ENCODE assay signal across 22 mouse cellular contexts in genomic region chr1:18531702-18532101, GRCm38 (mm10).
A peak's percentile ranks its signal among the peaks of the same experiment; 100 is the strongest.
DNase-seq lines count a peak whose midpoint lies in the region; ATAC-seq and TF ChIP-seq lines count a peak whose summit lies in the region.
"Had no signal": no experiment of that assay in that cellular context is flagged by ENCODE, and none has a peak within 500 bp of the region (broad histone marks: within the 10 kb centered on the region; RNA-seq: fewer than 3 reads in every experiment).

No protein-coding gene starts in this region.

- H3K4me3 ChIP-seq in stomach, embryonic 14.5 days (ENCODE audit: low read depth, low read length): no peak overlapping the region
- H3K4me3 ChIP-seq in stomach, postnatal 0 days (ENCODE audit: low read depth, low read length): no peak overlapping the region
- no peak overlapping the region for H3K4me3 ChIP-seq in intestine, embryonic 16.5 days (ENCODE audit: low read length)
- no peak overlapping the region for H3K4me3 ChIP-seq in stomach, embryonic 15.5 days (replicated peaks)
- no peak overlapping the region for H3K4me3 ChIP-seq in liver, embryonic 11.5 days (ENCODE audit: low read depth, low read length)
- H3K4me3 ChIP-seq: embryonic facial prominence, embryonic 13.5 days; embryonic facial prominence, embryonic 15.5 days; erythroblast, embryonic 14.5 days; forebrain, embryonic 13.5 days; forebrain, embryonic 15.5 days had no signal

- no peak for TF ChIP-seq EP300 in stomach, postnatal 0 days (optimal IDR thresholded peaks at IDR 0.05)

- peaks cover 6% of the 10 kb centered on the region; the same call in 1 of the 2 replicates for H3K9me3 ChIP-seq in stomach, embryonic 14.5 days (ENCODE audit: control insufficient read depth, low read depth, low read length)
- H3K9me3 ChIP-seq in stomach, postnatal 0 days (ENCODE audit: control insufficient read depth, low read length): no peaks in the 10 kb centered on the region
- H3K9me3 ChIP-seq in intestine, embryonic 16.5 days (ENCODE audit: control insufficient read depth, low read length): no peaks in the 10 kb centered on the region
- no peaks in the 10 kb centered on the region for H3K9me3 ChIP-seq in stomach, embryonic 15.5 days
- no peaks in the 10 kb centered on the region for H3K9me3 ChIP-seq in liver, embryonic 11.5 days (ENCODE audit: control insufficient read depth, low read length)
- H3K9me3 ChIP-seq: embryonic facial prominence, embryonic 13.5 days; embryonic facial prominence, embryonic 15.5 days; forebrain, embryonic 13.5 days; forebrain, embryonic 15.5 days had no signal

- WGBS in stomach, embryonic 14.5 days: 80% methylated on average over 1 of the region's 1 CpGs
- 86% methylated on average over 1 of the region's 1 CpGs for WGBS in stomach, postnatal 0 days
- whole genome bisulfite sequencing in intestine, embryonic 16.5 days: 91% methylated on average over 1 of the region's 1 CpGs
- 85% methylated on average over 1 of the region's 1 CpGs for WGBS in stomach, embryonic 15.5 days
- 80% methylated on average over 1 of the region's 1 CpGs for WGBS in liver, embryonic 11.5 days

- TF ChIP-seq CTCF in stomach, postnatal 0 days (IDR thresholded peaks at IDR 0.05; ENCODE audit: low read depth): no peak

- H3K4me1 ChIP-seq in stomach, embryonic 14.5 days (ENCODE audit: control insufficient read depth, insufficient read depth, low read length): no peaks in the 10 kb centered on the region
- H3K4me1 ChIP-seq in stomach, postnatal 0 days (replicated peaks; ENCODE audit: control insufficient read depth, insufficient read depth): no peaks in the 10 kb centered on the region
- no peaks in the 10 kb centered on the region for H3K4me1 ChIP-seq in intestine, embryonic 16.5 days (ENCODE audit: control insufficient read depth, insufficient read depth, low read length)
- no peaks in the 10 kb centered on the region for H3K4me1 ChIP-seq in stomach, embryonic 15.5 days
- H3K4me1 ChIP-seq in liver, embryonic 11.5 days (replicated peaks; ENCODE audit: control insufficient read depth, insufficient read depth, low read length): no peaks in the 10 kb centered on the region
- H3K4me1 ChIP-seq: embryonic facial prominence, embryonic 13.5 days; embryonic facial prominence, embryonic 15.5 days; forebrain, embryonic 13.5 days; forebrain, embryonic 15.5 days had no signal

- H3K27ac ChIP-seq in stomach, embryonic 14.5 days (ENCODE audit: low read length): no peak overlapping the region
- H3K27ac ChIP-seq in stomach, postnatal 0 days (replicated peaks): no peak overlapping the region
- H3K27ac ChIP-seq in intestine, embryonic 16.5 days (ENCODE audit: low read length): no peak overlapping the region
- no peak overlapping the region for H3K27ac ChIP-seq in stomach, embryonic 15.5 days
- no peak overlapping the region for H3K27ac ChIP-seq in liver, embryonic 11.5 days (ENCODE audit: low read depth, low read length)
- H3K27ac ChIP-seq: embryonic facial prominence, embryonic 13.5 days; embryonic facial prominence, embryonic 15.5 days; forebrain, embryonic 13.5 days; forebrain, embryonic 15.5 days had no signal

- no peaks in the 10 kb centered on the region for H3K27me3 ChIP-seq in stomach, embryonic 14.5 days (ENCODE audit: control insufficient read depth, insufficient read depth, low read length)
- no peaks in the 10 kb centered on the region for H3K27me3 ChIP-seq in stomach, postnatal 0 days (ENCODE audit: control insufficient read depth, insufficient read depth, low read length)
- H3K27me3 ChIP-seq in intestine, embryonic 16.5 days (replicated peaks; ENCODE audit: control insufficient read depth, insufficient read depth, low read length): no peaks in the 10 kb centered on the region
- no peaks in the 10 kb centered on the region for H3K27me3 ChIP-seq in stomach, embryonic 15.5 days (replicated peaks)
- no peaks in the 10 kb centered on the region for H3K27me3 ChIP-seq in liver, embryonic 11.5 days (replicated peaks; ENCODE audit: control insufficient read depth, insufficient read depth, low read length)
- H3K27me3 ChIP-seq: embryonic facial prominence, embryonic 13.5 days; embryonic facial prominence, embryonic 15.5 days; forebrain, embryonic 13.5 days; forebrain, embryonic 15.5 days had no signal

- H3K36me3 ChIP-seq in stomach, embryonic 14.5 days (ENCODE audit: control insufficient read depth, insufficient read depth, low read length): no peaks in the 10 kb centered on the region
- H3K36me3 ChIP-seq in stomach, postnatal 0 days (ENCODE audit: control insufficient read depth, insufficient read depth, low read length): no peaks in the 10 kb centered on the region
- H3K36me3 ChIP-seq in intestine, embryonic 16.5 days (ENCODE audit: control insufficient read depth, insufficient read depth, low read length): no peaks in the 10 kb centered on the region
- H3K36me3 ChIP-seq in stomach, embryonic 15.5 days: no peaks in the 10 kb centered on the region
- no peaks in the 10 kb centered on the region for H3K36me3 ChIP-seq in liver, embryonic 11.5 days (ENCODE audit: control insufficient read depth, insufficient read depth, low read length)
- H3K36me3 ChIP-seq: embryonic facial prominence, embryonic 13.5 days; embryonic facial prominence, embryonic 15.5 days; forebrain, embryonic 15.5 days had no signal

- no peak for DNase-seq in stomach, postnatal 0 days (ENCODE audit: low spot score)
- DNase-seq in heart, postnatal 14 days: no peak
- DNase-seq in liver, embryonic 11.5 days (ENCODE audit: low spot score): no peak
- DNase-seq: adrenal gland, adult 2 months; adrenal gland, postnatal 10 days; adrenal gland, postnatal 25 days; cerebellum, adult 11 months; cerebellum, adult 18-20 months; cerebellum, adult 8-10 months; cerebellum, adult 9-11 months; cerebellum, postnatal 14 days; cerebellum, postnatal 36 days; embryo, embryonic 11 days had no signal

- H3K4me2 ChIP-seq in stomach, embryonic 14.5 days (replicated peaks; ENCODE audit: low read depth, low read length): no peak overlapping the region
- H3K4me2 ChIP-seq in stomach, postnatal 0 days (replicated peaks; ENCODE audit: low read depth): no peak overlapping the region
- no peak overlapping the region for H3K4me2 ChIP-seq in intestine, embryonic 16.5 days (ENCODE audit: low read depth, low read length)
- no peak overlapping the region for H3K4me2 ChIP-seq in stomach, embryonic 15.5 days
- H3K4me2 ChIP-seq in liver, embryonic 11.5 days: no peak overlapping the region
- H3K4me2 ChIP-seq: embryonic facial prominence, embryonic 13.5 days; embryonic facial prominence, embryonic 15.5 days; forebrain, embryonic 13.5 days; forebrain, embryonic 15.5 days had no signal

- ATAC-seq in stomach, embryonic 14.5 days (ENCODE audit: insufficient number of reproducible peaks, insufficient read depth, low FRiP score, low read depth): 0 out of 2 replicates have a peak, but pooled peaks have one; percentile 58
- ATAC-seq in stomach, postnatal 0 days (ENCODE audit: low FRiP score, low TSS enrichment): no peak
- ATAC-seq in intestine, embryonic 16.5 days: peak; percentile 95
- ATAC-seq in stomach, embryonic 15.5 days (ENCODE audit: insufficient read depth, low FRiP score, low read depth): 0 out of 2 replicates have a peak, but pooled peaks have one; percentile 47
- no peak for ATAC-seq in liver, embryonic 11.5 days (replicated peaks; ENCODE audit: low FRiP score)
- no peak for ATAC-seq in erythroid progenitor cell, adult 5-6 weeks (replicated peaks; ENCODE audit: low FRiP score, poor library complexity, severe bottlenecking)
- ATAC-seq: forebrain, embryonic 13.5 days; forebrain, embryonic 15.5 days had no signal

- intact Hi-C loops in heart, postnatal 14 days (cut with DNase I): no loop called here

- H3K9ac ChIP-seq in stomach, embryonic 14.5 days (replicated peaks; ENCODE audit: low read depth, low read length): no peak overlapping the region
- no peak overlapping the region for H3K9ac ChIP-seq in stomach, postnatal 0 days (ENCODE audit: low read length)
- H3K9ac ChIP-seq in intestine, embryonic 16.5 days (ENCODE audit: low read depth, low read length): no peak overlapping the region
- H3K9ac ChIP-seq in stomach, embryonic 15.5 days: no peak overlapping the region
- no peak overlapping the region for H3K9ac ChIP-seq in liver, embryonic 11.5 days (ENCODE audit: low read depth, low read length)
- H3K9ac ChIP-seq: embryonic facial prominence, embryonic 13.5 days; embryonic facial prominence, embryonic 15.5 days; forebrain, embryonic 13.5 days; forebrain, embryonic 15.5 days had no signal

Comparison
In these comparisons a context has a peak if more than half of its experiments do, and no peak if none do; other contexts are left out.
1. ATAC-seq: peak in stomach, embryonic 14.5 days (single experiment), intestine, embryonic 16.5 days (single experiment) and stomach, embryonic 15.5 days (single experiment); none in stomach, postnatal 0 days (single experiment), liver, embryonic 11.5 days (single experiment) and erythroid progenitor cell, adult 5-6 weeks (single experiment).